ENCODE assay signal across 9 mouse cellular contexts in genomic region chr4:142221025-142221756, GRCm38 (mm10). TPM values are rescaled to one million over a fixed set of nuclear protein-coding genes. Genes with fewer than 3 reads are reported as not detected.
DNase-seq lines count a peak whose midpoint lies in the region; ATAC-seq lines count a peak whose summit lies in the region.
"Had no signal": no experiment of that assay in that cellular context is flagged by ENCODE, and none has a peak within 500 bp of the region (broad histone marks: within the 10 kb centered on the region; RNA-seq: fewer than 3 reads in every experiment).

No protein-coding gene starts in this region.

- 37% methylated on average over 18 of the region's 18 CpGs for WGBS in lung, embryonic 15.5 days
- 38% methylated on average over 18 of the region's 18 CpGs for WGBS in heart, embryonic 12.5 days
- 30% methylated on average over 18 of the region's 18 CpGs for WGBS in stomach, embryonic 14.5 days

- no peaks in the 10 kb centered on the region for H3K27me3 ChIP-seq in lung, embryonic 15.5 days
- H3K27me3 ChIP-seq in heart, embryonic 12.5 days (replicated peaks) = no peaks in the 10 kb centered on the region
- H3K27me3 ChIP-seq in stomach, embryonic 14.5 days (ENCODE audit: control insufficient read depth, insufficient read depth, low read length) = no peaks in the 10 kb centered on the region

- no peaks in the 10 kb centered on the region for H3K9me3 ChIP-seq in lung, embryonic 15.5 days
- no peaks in the 10 kb centered on the region for H3K9me3 ChIP-seq in heart, embryonic 12.5 days (replicated peaks)
- no peaks in the 10 kb centered on the region for H3K9me3 ChIP-seq in stomach, embryonic 14.5 days (ENCODE audit: control insufficient read depth, low read depth, low read length)

- 0 out of 2 replicates have a peak overlapping the region, but pooled peaks have one; percentile 2 for H3K4me2 ChIP-seq in lung, embryonic 15.5 days
- H3K4me2 ChIP-seq in heart, embryonic 12.5 days = no peak overlapping the region
- no peak overlapping the region for H3K4me2 ChIP-seq in stomach, embryonic 14.5 days (replicated peaks; ENCODE audit: low read depth, low read length)

- H3K36me3 ChIP-seq in lung, embryonic 15.5 days = no peaks in the 10 kb centered on the region
- no peaks in the 10 kb centered on the region for H3K36me3 ChIP-seq in heart, embryonic 12.5 days
- no peaks in the 10 kb centered on the region for H3K36me3 ChIP-seq in stomach, embryonic 14.5 days (ENCODE audit: control insufficient read depth, insufficient read depth, low read length)

- ATAC-seq in lung, embryonic 15.5 days (ENCODE audit: borderline replicate concordance, extremely low read depth, low FRiP score, low TSS enrichment) = peak; percentile 41; the same call in 1 of the 2 replicates
- 0 out of 2 replicates have a peak, but pooled peaks have one; percentile 27 for ATAC-seq in heart, embryonic 12.5 days (ENCODE audit: insufficient number of reproducible peaks, low FRiP score)
- peak; percentile 62; the same call in 1 of the 2 replicates for ATAC-seq in stomach, embryonic 14.5 days (ENCODE audit: insufficient number of reproducible peaks, insufficient read depth, low FRiP score, low read depth)

- DNase-seq in lung, adult 18-20 months = no peak
- DNase-seq in kidney, postnatal 10 days = peak; percentile 90
- DNase-seq in MN1 (ENCODE audit: low spot score) = no peak
- DNase-seq in adrenal gland, postnatal 10 days = no peak
- DNase-seq: cerebellum, adult 11 months had no signal

- H3K27ac ChIP-seq in lung, embryonic 15.5 days = peak overlapping the region; percentile 81
- peak overlapping the region; percentile 33 for H3K27ac ChIP-seq in heart, embryonic 12.5 days (ENCODE audit: poor library complexity, severe bottlenecking)
- H3K27ac ChIP-seq in stomach, embryonic 14.5 days (ENCODE audit: low read length) = peak overlapping the region; percentile 87
- H3K27ac ChIP-seq: macrophage had no signal

- H3K4me1 ChIP-seq in lung, embryonic 15.5 days = peaks cover 63% of the 10 kb centered on the region
- peaks cover 70% of the 10 kb centered on the region for H3K4me1 ChIP-seq in heart, embryonic 12.5 days (replicated peaks)
- H3K4me1 ChIP-seq in stomach, embryonic 14.5 days (ENCODE audit: control insufficient read depth, insufficient read depth, low read length) = peaks cover 67% of the 10 kb centered on the region

- H3K9ac ChIP-seq in lung, embryonic 15.5 days = no peak overlapping the region
- H3K9ac ChIP-seq in heart, embryonic 12.5 days = no peak overlapping the region
- H3K9ac ChIP-seq in stomach, embryonic 14.5 days (replicated peaks; ENCODE audit: low read depth, low read length) = no peak overlapping the region

- no peak overlapping the region for H3K4me3 ChIP-seq in lung, embryonic 15.5 days
- no peak overlapping the region for H3K4me3 ChIP-seq in heart, embryonic 12.5 days
- no peak overlapping the region for H3K4me3 ChIP-seq in stomach, embryonic 14.5 days (ENCODE audit: low read depth, low read length)

RNA-seq across cellular contexts. Expression of gene Kazn, which starts 18.0 kb away (rescaled TPM):
- polyA plus RNA-seq in lung, embryonic 15.5 days (2015; fragmentation: Nextera tagmentation; extraction: Ambion mirVana) = 13.3 and 13.6 TPM in 2 replicates
- polyA plus RNA-seq in heart, embryonic 12.5 days (2016; fragmentation: Nextera tagmentation; extraction: Ambion mirVana) = 8.6 and 9.2 TPM in 2 replicates
- 12.5 and 14.3 TPM in 2 replicates for polyA plus RNA-seq in stomach, embryonic 14.5 days (2014; fragmentation: Nextera tagmentation; extraction: Ambion mirVana)
- 10 to 100 TPM; 17.0 to 23.0 TPM for total RNA-seq in adrenal gland, postnatal 10 days (2021)
- polyA plus RNA-seq: macrophage had no signal

Comparison
In these comparisons a context has a peak if more than half of its experiments do, and no peak if none do; other contexts are left out.
1. H3K27ac ChIP-seq: peak in every context shown above with its lines; median percentile 87 in stomach, embryonic 14.5 days; 81 in lung, embryonic 15.5 days; 33 in heart, embryonic 12.5 days.